Mouse (Mus musculus) CH12.LX (cell line): ENCODE data around the gene Rbms2. TPM values are rescaled to one million over a fixed set of nuclear protein-coding genes. Genes with fewer than 3 reads are reported as not detected.

Experiments
- DNase-seq: peaks from one replicate; pipeline ENCODE4 v3.0.0-alpha.2; 2013; ENCODE audit errors: extremely low read depth
- H3K27ac ChIP-seq: 2 replicates; pipeline ENCODE4 v1.5.1; 2012; ENCODE audit warnings: low read depth, mild to moderate bottlenecking, control low read depth, moderate library complexity; ENCODE audit not compliant: insufficient read depth
- H3K27me3 ChIP-seq: replicated peaks from 2 replicates; pipeline ENCODE3; 2012; ENCODE audit warnings: inconsistent platforms
- H3K36me3 ChIP-seq, 2 experiments: replicated peaks in 1 of 2; 2 replicates each; pipeline versions ENCODE3 to v1.6.1; 2012; ENCODE audit warnings: inconsistent platforms in 1 of 2, low read length in 1 of 2, mild to moderate bottlenecking in 1 of 2, mixed read lengths in 1 of 2, moderate library complexity in 1 of 2; ENCODE audit not compliant: control insufficient read depth in 1 of 2, insufficient read depth in 1 of 2
- H3K4me1 ChIP-seq, 2 experiments: 2 replicates each; pipeline ENCODE4 v1.6.1; 2012; ENCODE audit warnings: inconsistent platforms in 1 of 2, moderate library complexity in 1 of 2; ENCODE audit not compliant: insufficient read depth in 2 of 2, control insufficient read depth in 1 of 2
- H3K4me2 ChIP-seq: 2 replicates; pipeline ENCODE4 v1.6.1; 2012; ENCODE audit warnings: low read depth, mild to moderate bottlenecking, control low read depth; ENCODE audit not compliant: poor library complexity, insufficient read depth, severe bottlenecking
- H3K4me3 ChIP-seq, 3 experiments: fragments of 150-350 bp in 1 of 3; sonication (generic) in 1 of 3; replicated peaks in 1 of 3; 2 replicates each; pipeline versions ENCODE3 to v1.5.1; 2011 to 2012; ENCODE audit warnings: low read depth in 2 of 3, low read length in 2 of 3, mild to moderate bottlenecking in 2 of 3, moderate library complexity in 2 of 3, control low read depth in 1 of 3, improper control_type of control experiment in 1 of 3, inconsistent platforms in 1 of 3, mixed read lengths in 1 of 3; ENCODE audit not compliant: poor library complexity in 1 of 3
- H3K79me2 ChIP-seq: replicated peaks from 2 replicates; pipeline ENCODE4 v1.6.1; 2012; ENCODE audit warnings: mild to moderate bottlenecking, moderate library complexity; ENCODE audit not compliant: control insufficient read depth, poor library complexity, insufficient read depth, severe bottlenecking; ENCODE audit errors: extremely low read depth
- H3K9ac ChIP-seq: 2 replicates; pipeline ENCODE4 v1.6.1; 2012; ENCODE audit warnings: low read depth, mild to moderate bottlenecking, control low read depth, moderate library complexity; ENCODE audit not compliant: insufficient read depth
- H3K9me3 ChIP-seq: replicated peaks from 2 replicates; pipeline ENCODE3; 2012; ENCODE audit warnings: low read length, inconsistent platforms, mixed read lengths
- BHLHE40 ChIP-seq: IDR thresholded peaks from 2 replicates; pipeline ENCODE4 v1.6.1; 2011; ENCODE audit warnings: mild to moderate bottlenecking, low read depth, low read length, improper control_type of control experiment
- CHD2 ChIP-seq: IDR thresholded peaks from 2 replicates; pipeline ENCODE4 v1.6.1; 2011; ENCODE audit warnings: low read length, improper control_type of control experiment
- CTCF ChIP-seq, 2 experiments: IDR thresholded peaks in 1 of 2; conservative IDR thresholded peaks in 1 of 2; 2 replicates each; pipeline ENCODE4 v1.5.1; 2011 to 2012; ENCODE audit warnings: low read depth in 2 of 2, low read length in 2 of 2, improper control_type of control experiment in 1 of 2, inconsistent platforms in 1 of 2, mild to moderate bottlenecking in 1 of 2, moderate library complexity in 1 of 2
- E2F4 ChIP-seq: IDR thresholded peaks from 2 replicates; pipeline ENCODE4 v1.6.1; 2011; ENCODE audit warnings: low read depth, low read length, improper control_type of control experiment; ENCODE audit not compliant: insufficient replicate concordance
- ETS1 ChIP-seq: conservative IDR thresholded peaks from 2 replicates; pipeline ENCODE4 v1.6.1; 2012; ENCODE audit warnings: low read depth, mild to moderate bottlenecking, inconsistent platforms, low read length, improper control_type of control experiment, moderate library complexity
- HCFC1 ChIP-seq: IDR thresholded peaks from 2 replicates; pipeline ENCODE4 v1.6.1; 2012; ENCODE audit warnings: low read depth, mild to moderate bottlenecking, inconsistent platforms, low read length, improper control_type of control experiment
- JUN ChIP-seq: IDR thresholded peaks from 2 replicates; pipeline ENCODE4 v1.6.1; 2011; ENCODE audit warnings: low read depth, mild to moderate bottlenecking, low read length, improper control_type of control experiment, moderate library complexity; ENCODE audit not compliant: insufficient read depth
- KAT2A ChIP-seq: IDR thresholded peaks from 2 replicates; pipeline ENCODE4 v1.6.1; 2012; ENCODE audit warnings: low read length, improper control_type of control experiment, inconsistent platforms; ENCODE audit not compliant: insufficient replicate concordance
- MAX ChIP-seq: IDR thresholded peaks from 2 replicates; pipeline ENCODE4 v1.6.1; 2011; ENCODE audit warnings: low read length, improper control_type of control experiment
- MAZ ChIP-seq: IDR thresholded peaks from 2 replicates; pipeline ENCODE4 v1.6.1; 2012; ENCODE audit warnings: low read depth, mild to moderate bottlenecking, inconsistent platforms, low read length, improper control_type of control experiment, moderate library complexity
- MEF2A ChIP-seq: IDR thresholded peaks from 2 replicates; pipeline ENCODE4 v1.6.1; 2014; ENCODE audit warnings: low read depth, mild to moderate bottlenecking, inconsistent platforms, low read length, improper control_type of control experiment, borderline replicate concordance
- MXI1 ChIP-seq: IDR thresholded peaks from 2 replicates; pipeline ENCODE4 v1.6.1; 2011; ENCODE audit warnings: mild to moderate bottlenecking, low read depth, low read length, improper control_type of control experiment
- NRF1 ChIP-seq: IDR thresholded peaks from 2 replicates; pipeline ENCODE4 v1.6.1; 2014; ENCODE audit warnings: low read depth, mild to moderate bottlenecking, inconsistent platforms, low read length, improper control_type of control experiment, moderate library complexity
- POLR2AphosphoS2 ChIP-seq: IDR thresholded peaks from 2 replicates; pipeline ENCODE4 v1.6.1; 2011; ENCODE audit warnings: low read depth, low read length, improper control_type of control experiment
- RAD21 ChIP-seq: IDR thresholded peaks from 2 replicates; pipeline ENCODE4 v1.6.1; 2011; ENCODE audit warnings: low read depth, mild to moderate bottlenecking, low read length, improper control_type of control experiment, moderate library complexity
- TBP ChIP-seq: conservative IDR thresholded peaks from 2 replicates; pipeline ENCODE4 v1.6.1; 2011; ENCODE audit warnings: low read depth, low read length, improper control_type of control experiment
- UBTF ChIP-seq: IDR thresholded peaks from 2 replicates; pipeline ENCODE4 v1.6.1; 2012; ENCODE audit warnings: low read depth, mild to moderate bottlenecking, inconsistent platforms, low read length, improper control_type of control experiment, moderate library complexity
- USF1 ChIP-seq: IDR thresholded peaks from 2 replicates; pipeline ENCODE4 v1.6.1; 2014; ENCODE audit warnings: low read depth, mild to moderate bottlenecking, inconsistent platforms, low read length, improper control_type of control experiment
- ZC3H11A ChIP-seq: IDR thresholded peaks from 2 replicates; pipeline ENCODE4 v1.6.1; 2012; ENCODE audit warnings: low read depth, mild to moderate bottlenecking, inconsistent platforms, low read length, improper control_type of control experiment
- ZMIZ1 ChIP-seq: IDR thresholded peaks from 2 replicates; pipeline ENCODE4 v1.6.1; 2012; ENCODE audit warnings: low read depth, mild to moderate bottlenecking, inconsistent platforms, low read length, improper control_type of control experiment
- dilution Hi-C: fragments of 300-500 bp; cut with MboI; formaldehyde crosslinking; loops from 2 replicates; pipeline ENCODE4 v1.14.3; 2020; ENCODE audit warnings: low sequenced_read_pairs; ENCODE audit not compliant: extremely low pct_unique_long_range_greater_than_20kb, extremely low pct_ligation_motif_present
- in situ Hi-C: fragments of 300-500 bp; cut with MboI; formaldehyde crosslinking; loops from 3 replicates; pipeline ENCODE4 v1.14.3; 2019; ENCODE audit warnings: low sequenced_read_pairs, low pct_ligation_motif_present, low pct_unique_long_range_greater_than_20kb, mixed read lengths
- polyA plus RNA-seq: library from polyadenylated mRNA; unstranded; fragments of >175 nt; gene quantifications from 2 replicates; pipeline ENCODE4 v1.2.1, GENCODE M21; 2012; ENCODE audit warnings: low read depth; ENCODE audit not compliant: insufficient read length
- total RNA-seq, 2 experiments: library from RNA; depleted of rRNA; stranded (reverse); fragments of 300-350 nt in 1 of 2; fragments of >200 nt in 1 of 2; gene quantifications; 2 replicates each; pipeline ENCODE4 v1.2.3; 2012 to 2014

The Rbms2 gene
- total and polyA plus RNA-seq, 3 experiments: 9.1 to 36.6 (median 9.8) TPM

- H3K9me3 ChIP-seq: no peaks in the 10 kb centered on the region
- no peak overlapping the region for H3K4me2 ChIP-seq
- no peak for DNase-seq
- dilution Hi-C loops: no loop called here
- TF ChIP-seq MXI1: no peak
- no peak for TF ChIP-seq POLR2AphosphoS2
- no peak for TF ChIP-seq UBTF
- no peak for TF ChIP-seq CTCF (conservative IDR thresholded peaks at IDR 0.05 in 1 of 2, IDR thresholded peaks at IDR 0.05 in 1 of 2; ENCODE audit: low read depth in 2 of 2, low read length in 2 of 2)
- TF ChIP-seq, all 38 proteins: peak for 0
- H3K9ac ChIP-seq: no peak overlapping the region
- H3K27ac ChIP-seq: no peak overlapping the region
- in situ Hi-C loops: no loop called here
- no peaks in the 10 kb centered on the region for H3K79me2 ChIP-seq
- peaks cover 0 to 10% of the 10 kb centered on the region in 2 experiments; a peak in 2 of 4 replicates for H3K4me1 ChIP-seq
- H3K4me3 ChIP-seq: no peak overlapping the region
- H3K27me3 ChIP-seq: no peaks in the 10 kb centered on the region
- peaks cover 87 to 96% of the 10 kb centered on the region in 2 experiments for H3K36me3 ChIP-seq
Measured at GRCm38 (mm10) chr10:128123833-128124232, 56.3 kb downstream of the Rbms2 start.

- Histone ChIP-seq H3K27ac (no peak overlapping the region), H3K36me3 (peaks cover 61 to 86% of the 10 kb centered on the region in 2 experiments), H3K4me3 (no peak overlapping the region), H3K9me3 (no peaks in the 10 kb centered on the region), H3K9ac (no peak overlapping the region), H3K27me3 (no peaks in the 10 kb centered on the region), H3K4me1 (peaks cover 5 to 37% of the 10 kb centered on the region in 2 experiments; a peak in 3 of 4 replicates), H3K79me2 (peaks cover 14% of the 10 kb centered on the region; the same call in 1 of the 2 replicates), H3K4me2 (no peak overlapping the region)
- no peak for DNase-seq
- TF ChIP-seq UBTF: no peak
- TF ChIP-seq E2F4: no peak
- no peak for TF ChIP-seq BHLHE40
- no peak for TF ChIP-seq KAT2A
- TF ChIP-seq HCFC1: no peak
- no peak for TF ChIP-seq USF1
- no peak for TF ChIP-seq TBP
- TF ChIP-seq JUN: no peak
- no peak for TF ChIP-seq NRF1
- no peak for TF ChIP-seq RAD21
- no peak for TF ChIP-seq MEF2A
- no peak for TF ChIP-seq CHD2
- no peak for TF ChIP-seq ETS1
- no peak for TF ChIP-seq ZC3H11A
- no peak for TF ChIP-seq MAZ
- no peak for TF ChIP-seq MAX
- no peak for TF ChIP-seq ZMIZ1
- in situ Hi-C loops: no loop called here
- dilution Hi-C loops: no loop called here
Measured at GRCm38 (mm10) chr10:128111227-128111626, 68.9 kb downstream of the Rbms2 start.
